Mouse (Mus musculus) liver, embryonic 13.5 days (tissue): ENCODE data around the gene Olfr224. TPM values are rescaled to one million over a fixed set of nuclear protein-coding genes. Genes with fewer than 3 reads are reported as not detected.
"Not testable (repeated sequence)": the region's sequence is repeated elsewhere in the genome, so short reads cannot be mapped to it uniquely, and the experiment has no call there.

Source experiments
- ATAC-seq: fragments of 200-750 bp; cut with Nextera tagmentation; 2 replicates; pipeline ENCODE4 v1.8.0; 2017; ENCODE audit warnings: low read depth, mild to moderate bottlenecking, moderate number of reproducible peaks, moderate library complexity
- DNase-seq: peaks from one replicate; pipeline ENCODE4 v3.0.0; 2022
- H3K27ac ChIP-seq: fragments of 300-500 bp; sonication (generic); 2 replicates; pipeline ENCODE4 v1.5.1; 2015; ENCODE audit warnings: moderate library complexity, mild to moderate bottlenecking, inconsistent platforms
- H3K27me3 ChIP-seq: fragments of 300-500 bp; sonication (generic); 2 replicates; pipeline ENCODE4 v1.6.1; 2015; ENCODE audit warnings: mild to moderate bottlenecking, inconsistent platforms
- H3K36me3 ChIP-seq: fragments of 300-500 bp; sonication (generic); 2 replicates; pipeline ENCODE4 v1.6.1; 2015; ENCODE audit warnings: mild to moderate bottlenecking, inconsistent platforms
- H3K4me1 ChIP-seq: fragments of 300-500 bp; sonication (generic); replicated peaks from 2 replicates; pipeline ENCODE4 v1.6.1; 2015; ENCODE audit warnings: inconsistent platforms
- H3K4me2 ChIP-seq: fragments of 300-500 bp; sonication (generic); 2 replicates; pipeline ENCODE4 v1.6.1; 2015; ENCODE audit warnings: inconsistent platforms, mild to moderate bottlenecking, moderate library complexity
- H3K4me3 ChIP-seq: fragments of 300-500 bp; sonication (generic); replicated peaks from 2 replicates; pipeline ENCODE4 v1.5.1; 2015; ENCODE audit warnings: mild to moderate bottlenecking, inconsistent platforms
- H3K9ac ChIP-seq: fragments of 300-500 bp; sonication (generic); 2 replicates; pipeline ENCODE4 v1.6.1; 2015; ENCODE audit warnings: mild to moderate bottlenecking, inconsistent platforms
- H3K9me3 ChIP-seq: fragments of 300-500 bp; sonication (generic); replicated peaks from 2 replicates; pipeline ENCODE4 v1.6.1; 2016; ENCODE audit warnings: inconsistent platforms
- WGBS: fragments of 180-500 bp; shearing (Covaris S2); methylation state at CpG from one replicate; pipeline ENCODE4 v1.1.7; 2015; ENCODE audit not compliant: insufficient replicate concordance; 5-methylcytosine and 5-hydroxymethylcytosine counted together
- polyA plus RNA-seq: library from polyadenylated mRNA; unstranded; fragments of >200 nt; fragmentation: Nextera tagmentation; extraction: Ambion mirVana; gene quantifications from 2 replicates; pipeline ENCODE4 v1.2.1, GENCODE M21; 2015

Gene Olfr224
- polyA plus RNA-seq, 1 experiment from 2014 or later, result not detected

- DNase-seq, result no peak
- Histone ChIP-seq H3K9me3 (no peaks in the 10 kb centered on the region), H3K4me1 (peaks cover 16% of the 10 kb centered on the region), H3K4me2 (no peak overlapping the region), H3K27ac (no peak overlapping the region), H3K27me3 (no peaks in the 10 kb centered on the region), H3K36me3 (no peaks in the 10 kb centered on the region), H3K9ac (no peak overlapping the region), H3K4me3 (no peak overlapping the region)
- ATAC-seq, result no peak
Observed at GRCm38 (mm10) chr11:58602062-58602461, 31.7 kb upstream of the Olfr224 start.

DNA sequence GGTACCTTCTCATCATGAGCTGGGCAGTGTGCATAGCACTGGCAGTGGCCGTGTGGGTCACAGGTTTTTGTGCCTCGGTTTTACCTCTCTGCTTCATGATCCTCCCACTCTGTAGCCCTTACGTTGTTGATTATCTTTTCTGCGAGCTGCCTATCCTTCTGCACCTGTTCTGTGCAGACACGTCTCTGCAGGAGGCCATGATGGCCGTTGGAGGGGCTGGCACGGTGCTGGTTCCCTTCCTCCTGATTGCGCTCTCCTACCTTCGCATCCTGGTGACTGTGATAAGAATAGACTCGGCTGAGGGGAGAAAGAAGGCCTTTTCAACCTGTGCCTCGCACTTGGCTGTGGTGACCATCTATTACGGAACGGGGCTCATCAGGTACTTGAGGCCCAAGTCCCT, 27.5 kb upstream of the Olfr224 start:
- no peak overlapping the region for H3K4me3 ChIP-seq
- no peaks in the 10 kb centered on the region for H3K36me3 ChIP-seq
- H3K4me1 ChIP-seq, result peaks cover 4% of the 10 kb centered on the region
- no peak for ATAC-seq
- DNase-seq, result no peak
- peaks cover 2% of the 10 kb centered on the region; the same call in 1 of the 2 replicates for H3K27me3 ChIP-seq
- no peak overlapping the region for H3K9ac ChIP-seq
- no peaks in the 10 kb centered on the region for H3K9me3 ChIP-seq
- H3K4me2 ChIP-seq, result no peak overlapping the region
- 61% methylated on average over 13 of the region's 13 CpGs for WGBS
- H3K27ac ChIP-seq, result no peak overlapping the region

- ATAC-seq, result no peak
- 65% methylated on average over 6 of the region's 6 CpGs for WGBS
- Histone ChIP-seq H3K27ac (no peak within 1 kb of the TSS), H3K9ac (no peak within 1 kb of the TSS), H3K36me3 (no peaks in the 10 kb centered on the region), H3K4me3 (no peak within 1 kb of the TSS), H3K9me3 (no peaks in the 10 kb centered on the region), H3K4me2 (no peak within 1 kb of the TSS), H3K4me1 (peaks cover 3% of the 10 kb centered on the region), H3K27me3 (peaks cover 2% of the 10 kb centered on the region; the same call in 1 of the 2 replicates)
- DNase-seq, result no peak
Observed at GRCm38 (mm10) chr11:58594814-58595213, 24.5 kb upstream of the Olfr224 start, which contains the start of gene Olfr324. Olfr324 (plus strand) TSS chr11:58595114.

GRCm38 (mm10) chr11:58588620-58589250, 18.4 kb upstream of the Olfr224 start:
- 64% methylated on average over 3 of the region's 3 CpGs for WGBS
- ATAC-seq, result no peak

GRCm38 (mm10) chr11:58587898-58588348, 17.6 kb upstream of the Olfr224 start:
- peak overlapping the region; percentile 64 for H3K4me2 ChIP-seq
- WGBS, result 31% methylated on average over 7 of the region's 7 CpGs
- H3K9me3 ChIP-seq, result no peaks in the 10 kb centered on the region
- H3K4me1 ChIP-seq, result peaks cover 38% of the 10 kb centered on the region
- peak; percentile 100 for ATAC-seq
- H3K36me3 ChIP-seq, result no peaks in the 10 kb centered on the region
- peak overlapping the region; percentile 32 for H3K4me3 ChIP-seq
- peak overlapping the region; percentile 61 for H3K9ac ChIP-seq
- H3K27ac ChIP-seq, result peak overlapping the region; percentile 92
- no peaks in the 10 kb centered on the region for H3K27me3 ChIP-seq
- peak; percentile 79 for DNase-seq

More at GRCm38 (mm10) chr11:58588620-58589250, 18.4 kb upstream of the Olfr224 start:
- Histone ChIP-seq H3K27me3 (no peaks in the 10 kb centered on the region), H3K4me2 (no peak overlapping the region), H3K27ac (peak overlapping the region; percentile 13; the same call in 1 of the 2 replicates), H3K9ac (no peak overlapping the region), H3K4me3 (no peak overlapping the region), H3K4me1 (peaks cover 36% of the 10 kb centered on the region), H3K9me3 (no peaks in the 10 kb centered on the region), H3K36me3 (no peaks in the 10 kb centered on the region)
- DNase-seq, result no peak

- 0 out of 2 replicates have a peak, but pooled peaks cover 2% of the 10 kb centered on the region for H3K4me1 ChIP-seq
- 60% methylated on average over 8 of the region's 8 CpGs for WGBS
- no peak for DNase-seq
- ATAC-seq, result no peak
- peaks cover 4% of the 10 kb centered on the region; the same call in 1 of the 2 replicates for H3K27me3 ChIP-seq
- no peak overlapping the region for H3K9ac ChIP-seq
- no peaks in the 10 kb centered on the region for H3K9me3 ChIP-seq
- no peak overlapping the region for H3K27ac ChIP-seq
- H3K4me3 ChIP-seq, result no peak overlapping the region
- H3K4me2 ChIP-seq, result no peak overlapping the region
- H3K36me3 ChIP-seq, result no peaks in the 10 kb centered on the region
Observed at GRCm38 (mm10) chr11:58578636-58579035, 8.3 kb upstream of the Olfr224 start.

DNA sequence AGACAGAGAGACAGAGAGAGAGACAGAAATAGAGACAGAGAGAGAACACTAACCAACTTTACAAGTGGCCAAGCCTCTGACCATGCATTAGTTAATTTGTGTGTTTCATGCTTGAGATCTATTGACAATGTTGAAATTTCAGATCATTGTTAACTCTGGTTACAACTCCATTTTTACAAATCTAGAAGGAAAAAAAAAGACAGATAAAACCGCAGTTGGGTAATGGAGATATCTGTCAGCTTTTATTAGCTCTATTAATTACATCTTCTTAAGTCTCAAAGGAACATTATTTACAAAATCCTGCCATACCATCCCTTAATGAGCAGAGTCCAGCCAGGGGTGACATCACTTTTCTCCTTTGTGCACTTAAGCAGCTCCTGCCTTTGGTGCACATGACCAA, 7.1 kb upstream of the Olfr224 start, which contains the start of gene Olfr325:
Gene Olfr325 (plus strand): TSS at position 301 of the 400 bp plus-strand sequence.
- no peak for DNase-seq
- Histone ChIP-seq H3K27me3 (peaks cover 4% of the 10 kb centered on the region; the same call in 1 of the 2 replicates), H3K4me2 (no peak within 1 kb of the TSS), H3K9me3 (no peaks in the 10 kb centered on the region), H3K4me1 (no peaks in the 10 kb centered on the region), H3K9ac (no peak within 1 kb of the TSS), H3K4me3 (no peak within 1 kb of the TSS), H3K27ac (no peak within 1 kb of the TSS), H3K36me3 (no peaks in the 10 kb centered on the region)
- ATAC-seq, result no peak
- 56% methylated on average over 1 of the region's 1 CpGs for WGBS

DNA sequence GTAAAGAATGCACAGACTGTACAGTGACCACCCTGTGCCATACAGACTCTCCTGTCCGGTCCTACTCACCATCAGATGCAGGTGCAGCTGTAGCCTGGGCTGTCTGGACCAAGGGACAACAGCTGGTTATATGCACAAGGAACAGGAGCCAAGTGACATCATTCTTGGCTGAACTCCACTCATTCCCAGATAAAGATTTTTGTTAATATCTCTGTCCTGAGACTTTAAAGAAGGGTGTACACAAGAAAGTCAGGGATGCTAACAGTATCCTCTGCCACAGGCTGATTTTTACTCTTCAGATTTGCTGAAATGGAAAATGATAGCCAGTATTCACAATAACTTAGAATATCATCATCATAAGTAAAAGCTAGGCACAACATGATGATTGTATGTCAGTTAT, 14.8 kb downstream of the Olfr224 start, which contains the start of gene Olfr328:
Gene Olfr328 (minus strand): TSS at position 101 of the 400 bp plus-strand sequence.
- ATAC-seq (no peak), DNase-seq (no peak)
- H3K4me2 ChIP-seq, result no peak within 1 kb of the TSS
- H3K36me3 ChIP-seq, result no peaks in the 10 kb centered on the region
- no peaks in the 10 kb centered on the region for H3K4me1 ChIP-seq
- H3K27ac ChIP-seq, result no peak within 1 kb of the TSS
- WGBS, result 65% methylated on average over 1 of the region's 1 CpGs
- no peaks in the 10 kb centered on the region for H3K27me3 ChIP-seq
- no peak within 1 kb of the TSS for H3K9ac ChIP-seq
- no peak within 1 kb of the TSS for H3K4me3 ChIP-seq
- H3K9me3 ChIP-seq, result no peaks in the 10 kb centered on the region

- ATAC-seq, result no peak
- Histone ChIP-seq H3K27me3 (no peaks in the 10 kb centered on the region), H3K4me3 (no peak within 1 kb of the TSS), H3K36me3 (no peaks in the 10 kb centered on the region), H3K4me2 (no peak within 1 kb of the TSS), H3K9ac (no peak within 1 kb of the TSS), H3K4me1 (no peaks in the 10 kb centered on the region), H3K9me3 (no peaks in the 10 kb centered on the region), H3K27ac (no peak within 1 kb of the TSS)
- WGBS, result 67% methylated on average over 5 of the region's 5 CpGs
- DNase-seq, result no peak
Observed at GRCm38 (mm10) chr11:58546322-58546721, 24.0 kb downstream of the Olfr224 start, which contains the start of gene Olfr329-ps. Olfr329-ps (minus strand) TSS chr11:58546422.

GRCm38 (mm10) chr11:58534736-58535135, 35.6 kb downstream of the Olfr224 start, which contains the start of gene Olfr330:
Olfr330 (minus strand) TSS chr11:58534836.
- H3K27me3 ChIP-seq, H3K4me1 ChIP-seq, H3K4me2 ChIP-seq, ATAC-seq, H3K27ac ChIP-seq, DNase-seq, H3K9ac ChIP-seq, H3K4me3 ChIP-seq, H3K9me3 ChIP-seq, H3K36me3 ChIP-seq: not testable (repeated sequence)

- DNase-seq, H3K4me3 ChIP-seq, H3K27ac ChIP-seq, H3K9me3 ChIP-seq, H3K4me1 ChIP-seq, H3K36me3 ChIP-seq, H3K27me3 ChIP-seq, H3K9ac ChIP-seq, ATAC-seq, H3K4me2 ChIP-seq: not testable (repeated sequence)
- 73% methylated on average over 7 of the region's 9 CpGs for whole genome bisulfite sequencing
Observed at GRCm38 (mm10) chr11:58519756-58520155, 50.6 kb downstream of the Olfr224 start.

GRCm38 (mm10) chr11:58518916-58519315, 51.4 kb downstream of the Olfr224 start:
- DNase-seq, H3K4me3 ChIP-seq, ATAC-seq, H3K4me1 ChIP-seq, H3K9me3 ChIP-seq, H3K27ac ChIP-seq, H3K9ac ChIP-seq, H3K4me2 ChIP-seq, H3K27me3 ChIP-seq, H3K36me3 ChIP-seq: not testable (repeated sequence)
- 83% methylated on average over 18 of the region's 18 CpGs for WGBS
